Mouse (Mus musculus) left cerebral cortex, adult 2 months (tissue): ENCODE data around the gene Gm11563. TPM values are rescaled to one million over a fixed set of nuclear protein-coding genes. Genes with fewer than 3 reads are reported as not detected.
A peak's percentile ranks its signal among the peaks of the same experiment; 100 is the strongest.
"Not testable (repeated sequence)": the region's sequence is repeated elsewhere in the genome, so short reads cannot be mapped to it uniquely, and the experiment has no call there.

Experiments
- DNase-seq, 2 experiments: peaks; one replicate each; pipeline ENCODE4 v3.0.0; 2021 to 2022; ENCODE audit warnings: low spot score in 2 of 2, mixed read lengths in 1 of 2; ENCODE audit errors: extremely low spot score in 1 of 2
- H3K27ac ChIP-seq: fragments of 200-600 bp; 2 replicates; pipeline ENCODE4 v1.8.1; 2022
- H3K4me3 ChIP-seq: fragments of 200-600 bp; 2 replicates; pipeline ENCODE4 v1.8.1; 2022
- CTCF ChIP-seq: fragments of 200-600 bp; IDR thresholded peaks from 2 replicates; pipeline ENCODE4 v1.8.1; 2022; ENCODE audit warnings: antibody characterized with exemption, mild to moderate bottlenecking, moderate library complexity
- intact Hi-C: fragments of 180-260 bp; cut with DNase I; formaldehyde crosslinking; loops from one replicate; pipeline ENCODE4 v1.15.1; 2025
- long read RNA-seq, 2 experiments: library from polyadenylated mRNA; stranded (forward); transcript quantifications; one replicate each; pipeline ENCODE4 v2.0.0; 2021; ENCODE audit warnings: borderline mapping rate in 2 of 2
- total RNA-seq, 2 experiments: library from RNA; stranded (reverse); gene quantifications; 2 replicates each; pipeline ENCODE4 v1.2.3; 2021

Gene Gm11563
- not detected for total RNA-seq
- long read RNA-seq, experiment 1: 0 reads
- long read RNA-seq, experiment 2: 0 reads

GRCm38 (mm10) chr11:99658467-99659010 is at the start of gene Gm11563:
Gene Gm11563 (minus strand): TSS chr11:99658960.
- H3K4me3 ChIP-seq, H3K27ac ChIP-seq, intact Hi-C loops, DNase-seq: not testable (repeated sequence)

GRCm38 (mm10) chr11:99690463-99690862 is 31.7 kb upstream of the Gm11563 start, which contains the start of gene Gm14190:
Gene Gm14190 (minus strand): TSS chr11:99690740.
- DNase-seq: no peak
- Histone ChIP-seq H3K27ac (no peak within 1 kb of the TSS), H3K4me3 (no peak within 1 kb of the TSS)
- TF ChIP-seq CTCF: no peak
- intact Hi-C loops: no loop called here

- DNase-seq, H3K27ac ChIP-seq, H3K4me3 ChIP-seq, intact Hi-C loops: not testable (repeated sequence)
Measured at GRCm38 (mm10) chr11:99685235-99685634, 26.5 kb upstream of the Gm11563 start.

- H3K27ac ChIP-seq: no peak overlapping the region
- no peak for TF ChIP-seq CTCF
- intact Hi-C loops: no loop called here
- H3K4me3 ChIP-seq: no peak overlapping the region
- no peak for DNase-seq
Measured at GRCm38 (mm10) chr11:99683481-99683880, 24.7 kb upstream of the Gm11563 start.

GRCm38 (mm10) chr11:99665860-99666259 is 7.1 kb upstream of the Gm11563 start, which contains the start of gene Krtap4-6:
Gene Krtap4-6 (minus strand): TSS chr11:99665960.
- no peak for DNase-seq
- no peak within 1 kb of the TSS for H3K4me3 ChIP-seq
- TF ChIP-seq CTCF: no peak
- no peak within 1 kb of the TSS for H3K27ac ChIP-seq
- intact Hi-C loops: no loop called here

GRCm38 (mm10) chr11:99662802-99663201 is 4.0 kb upstream of the Gm11563 start:
- H3K27ac ChIP-seq: no peak overlapping the region
- no peak for TF ChIP-seq CTCF
- DNase-seq: no peak
- no peak overlapping the region for H3K4me3 ChIP-seq
- intact Hi-C loops: no loop called here

- intact Hi-C loops: no loop called here
- no peak overlapping the region for H3K4me3 ChIP-seq
- no peak for TF ChIP-seq CTCF
- DNase-seq: no peak
- no peak overlapping the region for H3K27ac ChIP-seq
Measured at GRCm38 (mm10) chr11:99659256-99659655, 496 bp upstream of the Gm11563 start.

GRCm38 (mm10) chr11:99657051-99657450 is 1.7 kb downstream of the Gm11563 start:
- H3K27ac ChIP-seq: no peak overlapping the region
- intact Hi-C loops: no loop called here
- H3K4me3 ChIP-seq: no peak overlapping the region
- no peak for TF ChIP-seq CTCF
- DNase-seq: no peak

GRCm38 (mm10) chr11:99650136-99650535 is 8.6 kb downstream of the Gm11563 start, which contains the start of gene Gm11555:
Gene Gm11555 (minus strand): TSS chr11:99650236.
- Histone ChIP-seq H3K27ac (no peak within 1 kb of the TSS), H3K4me3 (no peak within 1 kb of the TSS)
- DNase-seq: no peak
- TF ChIP-seq CTCF: no peak
- intact Hi-C loops: no loop called here

- Histone ChIP-seq H3K4me3 (no peak overlapping the region), H3K27ac (0 out of 2 replicates have a peak overlapping the region, but pooled peaks have one; percentile 1)
- peak in 1 of 2 experiments; percentile 21 for DNase-seq
- TF ChIP-seq CTCF: no peak
- intact Hi-C loops: loop anchor here (5.0 kb wide), 1 partner anchor 179 kb away; no protein-coding TSS in a partner anchor
Measured at GRCm38 (mm10) chr11:99646444-99646843, 12.3 kb downstream of the Gm11563 start.

- TF ChIP-seq CTCF: no peak
- H3K4me3 ChIP-seq: no peak overlapping the region
- DNase-seq: no peak
- intact Hi-C loops: no loop called here
- no peak overlapping the region for H3K27ac ChIP-seq
Measured at GRCm38 (mm10) chr11:99644351-99644750, 14.4 kb downstream of the Gm11563 start.

GRCm38 (mm10) chr11:99643635-99644139 is 15.1 kb downstream of the Gm11563 start, which contains the start of gene Krtap4-7:
Gene Krtap4-7 (minus strand): TSS chr11:99644089.
- H3K4me3 ChIP-seq, H3K27ac ChIP-seq, intact Hi-C loops, DNase-seq: not testable (repeated sequence)

GRCm38 (mm10) chr11:99640926-99641325 is 17.8 kb downstream of the Gm11563 start:
- no peak for TF ChIP-seq CTCF
- intact Hi-C loops: no loop called here
- no peak for DNase-seq
- H3K27ac ChIP-seq: no peak overlapping the region
- H3K4me3 ChIP-seq: no peak overlapping the region
